Mouse (Mus musculus) erythroblast, embryonic 14.5 days (primary cell): ENCODE data around the gene Sgsm1. TPM values are rescaled to one million over a fixed set of nuclear protein-coding genes. Genes with fewer than 3 reads are reported as not detected.
A peak's percentile ranks its signal among the peaks of the same experiment; 100 is the strongest.

Experiments
- H3K27me3 ChIP-seq: 2 replicates; pipeline ENCODE4 v1.6.1; 2012; ENCODE audit warnings: inconsistent platforms; ENCODE audit not compliant: control insufficient read depth
- H3K36me3 ChIP-seq: 2 replicates; pipeline ENCODE4 v1.6.1; 2012; ENCODE audit warnings: mild to moderate bottlenecking, inconsistent platforms; ENCODE audit not compliant: control insufficient read depth
- H3K4me1 ChIP-seq: 2 replicates; pipeline ENCODE4 v1.6.1; 2012; ENCODE audit warnings: inconsistent platforms; ENCODE audit not compliant: control insufficient read depth
- H3K4me3 ChIP-seq: replicated peaks from 2 replicates; pipeline ENCODE3; 2012; ENCODE audit warnings: moderate library complexity, mild to moderate bottlenecking, inconsistent platforms
- H3K9me3 ChIP-seq: 2 replicates; pipeline ENCODE4 v1.6.1; 2012; ENCODE audit warnings: low read length, inconsistent platforms, mixed read lengths; ENCODE audit not compliant: control insufficient read depth
- GATA1 ChIP-seq: IDR thresholded peaks from 2 replicates; pipeline ENCODE4 v1.6.1; 2012; ENCODE audit warnings: low read length, inconsistent platforms, mixed read lengths
- TAL1 ChIP-seq: IDR thresholded peaks from 3 replicates; pipeline ENCODE4 v1.6.1; 2012; ENCODE audit warnings: low read length, inconsistent platforms, mixed read lengths
- polyA plus RNA-seq: library from polyadenylated mRNA; stranded (reverse); fragments of >175 nt; gene quantifications from 2 replicates; pipeline ENCODE4 v1.2.3, GENCODE M21; 2012

The Sgsm1 gene
- polyA plus RNA-seq, 1 experiment: not detected

DNA sequence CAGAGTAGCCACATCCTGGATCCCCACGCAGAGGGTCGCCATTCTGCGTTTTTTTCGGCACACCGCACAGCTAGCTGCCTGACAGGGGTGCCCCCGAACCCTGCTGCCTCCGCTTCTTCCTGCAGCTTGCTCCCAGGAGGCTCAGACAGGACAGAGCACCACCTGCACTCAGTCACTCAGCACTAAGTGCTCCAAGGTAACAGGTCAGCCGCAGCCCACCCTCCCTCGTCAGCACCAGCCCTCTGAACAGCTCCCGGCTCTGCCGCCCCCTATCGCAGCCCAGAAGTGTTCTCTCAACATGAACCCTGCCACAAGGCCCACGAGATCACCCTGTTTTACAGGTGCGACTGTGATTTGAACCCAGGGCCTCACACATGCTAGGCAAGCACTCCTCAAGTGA lies 20.4 kb downstream of the Sgsm1 start:
- Histone ChIP-seq H3K4me3 (no peak overlapping the region), H3K36me3 (no peaks in the 10 kb centered on the region)
- TF ChIP-seq TAL1 (no peak), GATA1 (no peak)

DNA sequence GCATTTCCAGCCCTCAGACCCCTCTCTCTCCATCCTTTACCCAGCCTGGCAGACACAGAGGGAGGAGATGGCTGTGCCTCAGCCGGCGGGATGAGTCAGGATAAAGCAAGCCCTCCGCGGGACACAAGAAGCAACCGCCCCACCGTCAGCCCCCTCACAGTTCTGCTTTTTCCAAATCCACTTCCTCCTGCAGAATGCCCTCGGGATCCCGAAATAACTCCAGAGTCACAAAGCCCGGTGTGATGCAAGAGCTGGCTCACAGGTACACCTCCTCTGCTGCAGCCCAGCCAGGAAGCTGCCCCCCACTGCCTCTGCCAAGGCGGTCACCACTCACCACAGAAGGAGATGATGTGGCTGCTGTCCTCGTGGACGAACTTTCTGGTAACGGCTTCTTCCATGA lies 22.1 kb downstream of the Sgsm1 start:
- H3K4me1 ChIP-seq: no peaks in the 10 kb centered on the region
- peaks cover 2% of the 10 kb centered on the region; the same call in 1 of the 2 replicates for H3K9me3 ChIP-seq
- H3K27me3 ChIP-seq: peaks cover 20% of the 10 kb centered on the region
- H3K36me3 ChIP-seq: no peaks in the 10 kb centered on the region
- TF ChIP-seq TAL1 (no peak), GATA1 (no peak)
- no peak overlapping the region for H3K4me3 ChIP-seq

More for the DNA sequence above, 20.4 kb downstream of the Sgsm1 start:
- H3K27me3 ChIP-seq: peaks cover 20% of the 10 kb centered on the region
- no peaks in the 10 kb centered on the region for H3K4me1 ChIP-seq
- H3K9me3 ChIP-seq: peaks cover 2% of the 10 kb centered on the region; the same call in 1 of the 2 replicates

DNA sequence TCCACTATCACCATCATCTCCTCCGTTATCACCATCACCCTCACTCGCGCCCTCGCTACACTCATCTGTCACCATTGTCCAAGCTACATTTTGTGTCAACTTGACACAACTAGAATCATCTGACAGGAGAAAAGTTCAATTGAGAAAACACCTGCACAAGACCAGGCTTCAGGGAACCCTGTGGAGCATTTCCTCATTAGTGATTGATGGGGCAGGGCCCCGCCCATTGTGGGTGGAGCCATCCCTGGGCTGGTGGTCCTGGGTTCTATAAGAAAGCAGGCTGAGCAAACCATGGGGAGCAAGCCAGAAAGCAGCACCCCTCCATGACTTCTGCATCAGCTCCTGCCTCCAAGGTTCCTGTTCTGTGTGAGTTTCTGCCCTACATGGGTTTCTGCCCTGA lies 22.8 kb downstream of the Sgsm1 start:
- peaks cover 20% of the 10 kb centered on the region for H3K27me3 ChIP-seq
- no peaks in the 10 kb centered on the region for H3K36me3 ChIP-seq
- TF ChIP-seq GATA1 (no peak), TAL1 (no peak)
- H3K9me3 ChIP-seq: peaks cover 2% of the 10 kb centered on the region; the same call in 1 of the 2 replicates
- no peaks in the 10 kb centered on the region for H3K4me1 ChIP-seq
- no peak overlapping the region for H3K4me3 ChIP-seq

DNA sequence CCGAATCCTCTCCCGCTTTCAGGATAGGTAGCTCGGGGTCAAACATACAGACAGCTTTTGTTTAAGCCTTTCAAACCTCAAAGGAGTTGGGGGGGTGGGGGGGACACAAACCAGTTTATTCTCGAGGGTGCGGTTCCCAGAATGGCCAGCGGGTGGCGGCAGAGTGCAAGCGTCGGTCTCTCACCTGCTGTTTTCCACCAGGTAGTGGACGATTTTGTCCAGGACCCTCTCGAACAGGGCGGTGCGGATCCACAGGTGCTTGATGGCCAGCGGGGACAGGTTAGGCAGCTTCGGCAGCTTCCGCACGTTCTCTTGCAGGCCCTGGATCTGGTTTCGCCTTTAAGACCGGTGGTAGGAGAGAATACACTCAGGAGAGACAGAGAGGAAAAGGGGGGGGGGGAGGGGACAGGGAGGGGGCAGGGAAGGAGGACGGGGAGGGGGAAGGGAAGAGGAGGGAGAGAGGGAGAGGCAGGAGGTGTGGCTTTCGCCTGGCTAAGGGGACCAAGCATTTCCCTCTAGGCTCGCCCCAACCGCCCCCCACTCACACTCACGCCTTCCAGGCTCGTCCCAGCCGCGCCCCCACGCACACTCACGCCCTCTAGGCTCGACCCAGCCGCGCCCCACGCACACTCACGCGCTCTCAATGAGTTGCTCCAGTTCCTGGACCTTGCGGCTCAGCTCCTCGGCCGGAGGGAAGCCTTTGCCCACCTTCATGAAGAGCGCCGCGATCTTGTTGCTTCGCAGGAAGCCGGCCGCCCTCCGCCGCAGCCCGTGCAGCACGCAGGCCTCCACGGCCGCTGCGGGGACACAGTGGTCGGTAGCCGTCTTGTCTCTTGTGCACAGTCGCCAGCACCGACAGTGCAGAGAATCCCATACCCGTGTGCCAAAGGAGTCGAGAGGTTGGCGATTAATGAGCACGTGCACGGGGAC lies 23.7 kb downstream of the Sgsm1 start:
- Histone ChIP-seq H3K27me3 (peaks cover 20% of the 10 kb centered on the region), H3K9me3 (peaks cover 2% of the 10 kb centered on the region; the same call in 1 of the 2 replicates), H3K36me3 (no peaks in the 10 kb centered on the region), H3K4me1 (no peaks in the 10 kb centered on the region), H3K4me3 (no peak overlapping the region)
- no peak for TF ChIP-seq GATA1
- TF ChIP-seq TAL1: no peak

DNA sequence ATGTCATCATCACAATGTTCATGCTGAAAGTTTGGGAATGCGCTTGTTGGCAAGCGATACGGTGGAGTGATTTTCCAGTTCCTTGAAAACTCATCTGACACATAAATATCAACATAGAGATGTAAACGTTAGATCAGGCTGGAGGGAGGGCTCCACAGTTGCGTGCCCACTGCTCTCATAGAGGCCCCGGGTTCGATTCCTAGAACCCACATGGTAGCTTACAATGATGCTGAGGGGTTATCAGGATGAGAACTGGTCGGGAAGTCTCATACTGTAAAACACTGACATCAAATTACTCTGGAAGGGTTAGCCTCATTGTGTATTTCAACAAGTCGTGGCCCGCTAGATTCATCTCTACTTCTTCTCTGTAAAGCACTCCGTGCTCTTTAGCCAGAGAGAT lies 24.5 kb downstream of the Sgsm1 start:
- H3K9me3 ChIP-seq: peaks cover 2% of the 10 kb centered on the region; the same call in 1 of the 2 replicates
- H3K27me3 ChIP-seq: peaks cover 20% of the 10 kb centered on the region
- H3K4me3 ChIP-seq: no peak overlapping the region

DNA sequence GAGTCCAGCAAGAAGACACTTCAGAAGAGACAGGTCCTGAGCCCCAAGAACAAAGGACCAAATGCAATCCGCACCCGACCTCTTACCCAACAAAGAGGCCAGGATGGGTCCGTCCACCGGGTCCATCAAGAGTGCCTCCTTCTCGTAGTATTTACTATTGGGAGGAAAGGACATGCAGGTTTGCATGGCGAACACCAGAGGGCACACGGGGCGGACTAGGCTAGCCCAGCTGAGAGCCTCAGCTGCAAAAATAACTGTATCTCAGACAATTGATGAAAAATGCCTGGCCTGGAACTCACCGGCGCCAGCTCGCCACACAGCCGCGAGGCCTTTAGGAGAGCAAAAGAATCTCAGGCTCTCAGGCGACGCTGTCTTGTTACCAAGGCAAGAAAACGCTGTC lies 25.0 kb downstream of the Sgsm1 start:
- Histone ChIP-seq H3K27me3 (peaks cover 20% of the 10 kb centered on the region), H3K9me3 (peaks cover 2% of the 10 kb centered on the region; the same call in 1 of the 2 replicates), H3K36me3 (no peaks in the 10 kb centered on the region), H3K4me1 (no peaks in the 10 kb centered on the region), H3K4me3 (no peak overlapping the region)
- TF ChIP-seq TAL1: no peak
- no peak for TF ChIP-seq GATA1

More for the DNA sequence above, 24.5 kb downstream of the Sgsm1 start:
- Histone ChIP-seq H3K36me3 (no peaks in the 10 kb centered on the region), H3K4me1 (no peaks in the 10 kb centered on the region)
- TF ChIP-seq TAL1 (no peak), GATA1 (no peak)

DNA sequence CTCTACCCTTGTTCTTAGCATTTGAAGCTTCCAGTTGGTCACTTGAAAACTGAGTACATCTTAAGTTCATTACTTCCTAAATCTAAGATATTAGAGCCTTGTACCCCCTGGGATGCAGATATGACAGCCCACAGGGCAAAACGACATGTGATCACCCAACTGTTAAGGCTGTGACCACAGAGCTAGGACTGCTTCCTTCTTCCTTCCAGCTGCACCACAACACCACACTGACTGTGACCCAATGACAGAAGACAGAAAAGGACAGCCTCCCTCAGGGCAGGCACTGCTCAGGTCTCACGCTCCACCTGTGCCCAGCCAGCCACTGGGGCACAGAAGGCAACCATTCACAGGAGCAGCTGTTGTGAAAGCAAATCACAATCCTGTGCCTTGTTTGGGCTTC lies 26.9 kb downstream of the Sgsm1 start:
- no peak overlapping the region for H3K4me3 ChIP-seq
- TF ChIP-seq TAL1 (no peak), GATA1 (no peak)
- peaks cover 19% of the 10 kb centered on the region for H3K27me3 ChIP-seq
- peaks cover 2% of the 10 kb centered on the region; the same call in 1 of the 2 replicates for H3K9me3 ChIP-seq
- H3K4me1 ChIP-seq: no peaks in the 10 kb centered on the region
- no peaks in the 10 kb centered on the region for H3K36me3 ChIP-seq

DNA sequence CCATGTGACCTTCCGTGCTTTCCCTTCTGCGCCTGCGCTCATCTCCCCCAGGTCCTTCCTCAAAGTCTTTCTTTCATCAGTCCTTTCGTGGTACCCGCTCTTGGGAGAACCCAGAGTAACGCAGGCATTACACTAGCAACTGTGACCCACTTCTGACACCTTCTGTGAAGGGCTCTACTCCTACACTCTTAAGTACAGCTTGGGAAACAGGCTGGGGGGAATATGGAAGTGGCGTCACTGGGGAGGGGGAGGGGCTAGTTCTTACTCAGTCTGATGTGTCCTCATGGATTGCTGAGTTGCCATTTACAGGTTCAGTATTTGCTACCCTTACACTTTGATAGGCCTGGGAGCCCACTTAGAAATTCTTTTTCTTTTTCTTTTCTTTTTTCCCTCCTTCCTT lies 29.0 kb downstream of the Sgsm1 start:
- Histone ChIP-seq H3K4me3 (no peak overlapping the region), H3K27me3 (no peaks in the 10 kb centered on the region; the same call in 1 of the 2 replicates), H3K4me1 (no peaks in the 10 kb centered on the region), H3K36me3 (no peaks in the 10 kb centered on the region; the same call in 1 of the 2 replicates), H3K9me3 (no peaks in the 10 kb centered on the region)
- TF ChIP-seq TAL1: no peak
- no peak for TF ChIP-seq GATA1

DNA sequence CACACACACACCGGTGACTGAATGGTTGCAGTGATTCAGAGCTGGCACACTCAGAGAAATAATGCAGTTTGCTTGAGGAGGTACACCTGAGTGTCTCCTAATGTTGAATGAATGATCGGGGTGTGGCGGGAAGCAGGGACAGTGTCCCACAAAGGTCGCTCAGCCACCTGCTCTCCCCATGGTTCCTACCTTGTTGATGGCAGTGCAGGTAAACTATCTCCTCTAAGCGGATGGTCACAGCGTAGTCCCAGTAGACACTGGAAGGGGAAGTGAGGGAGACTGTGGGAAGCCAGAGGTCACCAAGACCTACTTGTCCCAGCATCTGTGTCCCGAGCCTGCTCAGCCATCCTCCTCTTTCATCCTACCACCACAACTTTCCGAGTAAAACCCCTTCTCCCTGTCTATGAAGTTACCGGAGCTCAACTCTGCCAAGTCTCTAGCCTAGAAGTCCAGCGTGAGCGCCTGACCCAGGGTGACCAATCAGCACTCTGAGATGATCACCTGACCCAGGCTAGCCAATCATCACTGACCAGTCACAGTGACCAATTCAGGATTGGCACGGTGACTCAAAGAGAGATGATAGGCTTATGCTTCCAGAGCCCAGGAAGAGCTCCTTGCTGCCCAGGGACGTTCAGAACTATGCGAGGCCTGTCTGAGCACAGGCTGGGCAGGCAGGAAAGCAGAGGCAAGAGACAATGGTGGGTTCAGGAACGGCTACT lies 30.3 kb downstream of the Sgsm1 start:
- H3K9me3 ChIP-seq: no peaks in the 10 kb centered on the region
- H3K36me3 ChIP-seq: no peaks in the 10 kb centered on the region; the same call in 1 of the 2 replicates
- no peaks in the 10 kb centered on the region; the same call in 1 of the 2 replicates for H3K27me3 ChIP-seq
- no peak for TF ChIP-seq GATA1
- TF ChIP-seq TAL1: no peak
- H3K4me3 ChIP-seq: peak overlapping the region; percentile 40
- no peaks in the 10 kb centered on the region for H3K4me1 ChIP-seq
